Mouse (Mus musculus) lung, embryonic 16.5 days (tissue): ENCODE results near the gene Rela. TPM values are rescaled to one million over a fixed set of nuclear protein-coding genes. Genes with fewer than 3 reads are reported as not detected.
A peak's percentile ranks its signal among the peaks of the same experiment; 100 is the strongest.

ENCODE experiments used
- ATAC-seq: fragments of 200-750 bp; cut with Nextera tagmentation; 2 replicates; pipeline ENCODE4 v1.8.0; 2017; ENCODE audit warnings: low read depth, mild to moderate bottlenecking, moderate library complexity
- H3K27ac ChIP-seq: fragments of 300-500 bp; sonication (generic); 2 replicates; pipeline ENCODE4 v1.5.1; 2014; ENCODE audit warnings: mild to moderate bottlenecking, control low read depth, low read length
- H3K27me3 ChIP-seq: fragments of 300-500 bp; sonication (generic); 2 replicates; pipeline ENCODE4 v1.6.1; 2014; ENCODE audit warnings: low read depth, low read length, mixed read lengths; ENCODE audit not compliant: control insufficient read depth, insufficient read depth
- H3K36me3 ChIP-seq: fragments of 300-500 bp; sonication (generic); 2 replicates; pipeline ENCODE4 v1.6.1; 2014; ENCODE audit warnings: low read length; ENCODE audit not compliant: control insufficient read depth, insufficient read depth
- H3K4me1 ChIP-seq: fragments of 300-500 bp; sonication (generic); replicated peaks from 2 replicates; pipeline ENCODE4 v1.6.1; 2014; ENCODE audit warnings: low read length, mixed read lengths; ENCODE audit not compliant: control insufficient read depth, insufficient read depth
- H3K4me2 ChIP-seq: fragments of 300-500 bp; sonication (generic); 2 replicates; pipeline ENCODE4 v1.6.1; 2014; ENCODE audit warnings: low read depth, low read length, control low read depth
- H3K4me3 ChIP-seq: fragments of 300-500 bp; sonication (generic); 2 replicates; pipeline ENCODE4 v1.5.1; 2014; ENCODE audit warnings: mild to moderate bottlenecking, low read length, control low read depth
- H3K9ac ChIP-seq: fragments of 300-500 bp; sonication (generic); 2 replicates; pipeline ENCODE4 v1.6.1; 2014; ENCODE audit warnings: low read length, control low read depth
- H3K9me3 ChIP-seq: fragments of 300-500 bp; sonication (generic); 2 replicates; pipeline ENCODE4 v1.6.1; 2016; ENCODE audit warnings: low read length; ENCODE audit not compliant: control insufficient read depth
- WGBS: fragments of 180-500 bp; shearing (Covaris S2); extraction: QIAGEN DNeasy Blood & Tissue Kit; methylation state at CpG from one replicate; pipeline ENCODE4 v1.1.7; 2014; 5-methylcytosine and 5-hydroxymethylcytosine counted together
- polyA plus RNA-seq: library from polyadenylated mRNA; unstranded; fragments of >200 nt; fragmentation: Nextera tagmentation; extraction: Ambion mirVana; gene quantifications from 2 replicates; pipeline ENCODE4 v1.2.1, GENCODE M21; 2015

Rela gene
- polyA plus RNA-seq, 1 experiment from 2014 or later, result 62.1 TPM

DNA sequence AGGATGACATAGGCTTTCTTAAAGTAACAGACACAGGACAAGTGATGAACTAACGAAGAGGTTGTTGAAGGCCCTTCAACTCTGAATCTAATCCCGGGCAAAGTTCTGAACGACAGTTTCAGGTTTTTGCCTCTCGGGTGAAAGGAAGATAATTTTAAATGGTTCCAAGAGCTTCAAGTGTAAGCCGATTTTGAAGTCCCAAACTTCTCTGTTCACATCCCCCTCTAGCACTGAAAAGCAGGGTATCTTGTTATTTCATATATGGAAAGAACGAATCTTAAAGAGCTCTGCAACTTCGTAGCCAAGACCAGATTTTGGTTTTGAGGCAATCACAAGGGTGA is 51.8 kb downstream of the Rela start:
- Histone ChIP-seq H3K4me1 (peaks cover 29% of the 10 kb centered on the region), H3K27ac (peak overlapping the region; percentile 94), H3K9ac (peak overlapping the region; percentile 90), H3K27me3 (no peaks in the 10 kb centered on the region), H3K4me2 (peak overlapping the region; percentile 86), H3K36me3 (peaks cover 23% of the 10 kb centered on the region), H3K9me3 (no peaks in the 10 kb centered on the region), H3K4me3 (peak overlapping the region; percentile 87)
- under 1% methylated on average over 7 of the region's 7 CpGs for WGBS
- ATAC-seq, result no peak

DNA sequence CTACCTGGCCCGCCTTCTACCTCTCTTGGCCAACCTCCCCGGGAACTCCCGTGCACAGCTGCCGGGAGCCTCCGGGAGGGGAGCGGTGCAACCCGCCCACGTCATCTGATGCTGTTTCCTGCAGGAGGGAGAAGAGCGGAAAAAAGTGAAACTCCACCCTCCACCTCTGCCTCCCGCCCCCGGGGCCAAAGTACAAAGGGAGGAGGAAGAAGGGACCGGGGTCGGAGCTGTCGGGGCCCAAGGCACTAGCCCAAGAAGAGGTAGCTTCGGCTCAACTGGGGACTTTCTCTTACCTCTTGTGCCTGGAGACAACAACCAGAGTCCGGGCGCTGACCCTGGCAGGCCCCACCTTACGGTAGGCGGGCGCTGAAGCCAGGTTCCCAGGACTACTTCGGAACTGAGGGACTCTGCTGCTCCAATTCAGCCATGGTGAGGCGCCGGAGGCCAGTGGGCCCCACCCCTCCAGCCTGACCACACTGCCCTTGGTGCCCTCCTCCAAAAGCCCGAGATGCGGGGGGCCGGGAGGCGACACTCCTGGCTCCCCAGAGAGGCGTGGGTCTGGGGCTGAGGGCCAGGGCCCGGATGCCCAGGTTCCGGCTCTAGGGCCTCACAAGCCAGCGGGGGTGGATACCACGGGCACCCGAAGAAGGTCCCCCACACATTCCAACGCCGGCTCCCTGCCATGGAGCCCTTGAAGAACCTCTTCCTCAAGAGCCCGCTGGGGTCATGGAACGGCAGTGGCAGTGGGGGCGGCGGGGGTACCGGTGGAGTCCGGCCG is 52.5 kb downstream of the Rela start:
- peak overlapping the region; percentile 94 for H3K27ac ChIP-seq
- peaks cover 29% of the 10 kb centered on the region for H3K4me1 ChIP-seq
- H3K36me3 ChIP-seq, result peaks cover 20% of the 10 kb centered on the region
- no peaks in the 10 kb centered on the region for H3K27me3 ChIP-seq
- peak overlapping the region; percentile 86 for H3K4me2 ChIP-seq
- WGBS, result 3% methylated on average over 42 of the region's 42 CpGs
- no peaks in the 10 kb centered on the region for H3K9me3 ChIP-seq
- peak; percentile 73 for ATAC-seq
- H3K9ac ChIP-seq, result peak overlapping the region; percentile 90
- H3K4me3 ChIP-seq, result peak overlapping the region; percentile 87

DNA sequence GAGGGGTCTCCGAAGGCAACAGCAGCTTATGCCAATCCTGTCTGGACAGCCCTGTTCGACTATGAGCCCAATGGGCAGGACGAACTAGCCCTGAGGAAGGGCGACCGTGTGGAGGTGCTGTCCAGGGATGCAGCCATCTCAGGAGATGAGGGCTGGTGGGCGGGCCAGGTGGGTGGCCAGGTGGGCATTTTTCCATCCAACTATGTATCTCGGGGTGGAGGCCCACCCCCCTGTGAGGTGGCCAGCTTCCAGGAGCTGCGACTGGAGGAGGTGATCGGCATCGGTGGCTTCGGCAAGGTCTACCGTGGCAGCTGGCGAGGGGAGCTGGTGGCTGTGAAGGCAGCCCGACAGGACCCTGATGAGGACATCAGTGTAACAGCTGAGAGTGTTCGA is 53.1 kb downstream of the Rela start:
- H3K27me3 ChIP-seq, result no peaks in the 10 kb centered on the region
- ATAC-seq, result no peak
- H3K9ac ChIP-seq, result peak overlapping the region; percentile 90
- H3K27ac ChIP-seq, result peak overlapping the region; percentile 94
- H3K4me1 ChIP-seq, result peaks cover 29% of the 10 kb centered on the region
- peak overlapping the region; percentile 87 for H3K4me3 ChIP-seq
- peaks cover 20% of the 10 kb centered on the region for H3K36me3 ChIP-seq
- WGBS, result 40% methylated on average over 15 of the region's 15 CpGs
- H3K4me2 ChIP-seq, result peak overlapping the region; percentile 86
- H3K9me3 ChIP-seq, result no peaks in the 10 kb centered on the region

DNA sequence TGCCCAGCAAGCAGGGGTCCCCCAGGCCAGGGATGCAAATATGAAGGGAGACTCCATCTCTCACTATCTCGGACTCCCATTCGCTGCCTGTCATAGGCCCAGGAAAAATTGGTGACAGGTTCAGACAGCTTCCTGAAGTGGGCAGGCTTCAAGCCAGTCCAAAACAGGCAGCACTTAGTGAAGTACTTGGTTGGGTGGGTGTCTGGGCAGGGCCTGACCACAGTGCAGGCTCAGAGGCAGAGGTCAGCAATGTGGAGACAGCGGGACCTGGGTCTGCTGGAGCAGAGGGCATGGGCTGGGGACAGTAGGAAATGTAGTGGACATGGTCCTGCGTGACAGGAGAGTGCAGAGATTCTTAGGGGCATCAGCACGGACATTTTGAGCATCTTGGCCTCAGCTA is 54.3 kb downstream of the Rela start:
- Histone ChIP-seq H3K36me3 (peaks cover 20% of the 10 kb centered on the region), H3K9ac (peak overlapping the region; percentile 90), H3K4me1 (peaks cover 29% of the 10 kb centered on the region), H3K4me3 (peak overlapping the region; percentile 87), H3K27ac (peak overlapping the region; percentile 72), H3K9me3 (no peaks in the 10 kb centered on the region), H3K4me2 (peak overlapping the region; percentile 86), H3K27me3 (no peaks in the 10 kb centered on the region)
- ATAC-seq, result no peak
- 68% methylated on average over 5 of the region's 5 CpGs for WGBS

DNA sequence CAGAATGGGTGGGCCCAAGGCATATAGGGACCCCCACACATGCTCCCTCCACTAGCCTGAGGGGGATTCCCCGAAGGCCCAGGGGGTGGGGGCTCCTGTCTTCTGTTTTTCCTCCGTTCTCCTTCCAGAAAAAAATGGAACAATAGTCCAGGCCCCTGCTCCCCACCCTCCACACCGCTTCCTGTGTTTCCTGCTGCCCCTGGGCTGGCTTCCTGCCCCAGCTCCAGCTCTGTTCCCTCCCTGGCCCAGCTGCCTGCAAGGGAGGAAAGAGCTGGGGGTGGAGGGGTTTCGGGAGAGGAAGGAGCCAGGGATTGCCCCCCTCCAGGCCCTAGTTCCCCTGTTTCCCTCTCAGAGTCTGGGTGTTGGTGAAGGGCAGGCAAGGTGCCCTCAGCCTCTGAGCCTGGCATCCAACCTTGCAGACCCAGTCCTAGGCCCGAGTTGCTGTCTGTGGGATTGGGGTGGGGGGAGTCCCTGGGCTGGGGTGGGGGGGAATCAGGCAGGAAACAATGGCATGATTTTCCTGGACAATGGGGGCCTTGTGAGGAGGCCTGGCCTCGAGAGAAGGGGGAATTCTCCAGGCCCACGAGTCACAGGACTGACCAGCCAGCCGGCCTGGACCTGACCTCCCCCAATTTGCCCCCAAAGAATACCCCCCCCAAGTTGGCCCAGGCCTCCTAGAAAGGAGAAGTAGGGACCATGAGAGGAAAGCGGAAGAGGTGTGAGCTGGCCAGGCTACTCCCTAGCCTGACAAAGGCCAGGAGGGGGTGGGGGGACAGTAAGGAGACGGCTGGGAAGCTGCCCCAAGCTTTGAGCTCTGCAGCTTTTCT is 55.0 kb downstream of the Rela start:
- Histone ChIP-seq H3K4me2 (peak overlapping the region; percentile 86), H3K27ac (peak overlapping the region; percentile 72), H3K27me3 (no peaks in the 10 kb centered on the region), H3K4me3 (peak overlapping the region; percentile 87), H3K36me3 (peaks cover 27% of the 10 kb centered on the region), H3K4me1 (peaks cover 27% of the 10 kb centered on the region), H3K9ac (peak overlapping the region; percentile 90), H3K9me3 (no peaks in the 10 kb centered on the region)
- peak; percentile 24 for ATAC-seq
- WGBS, result 51% methylated on average over 10 of the region's 10 CpGs

DNA sequence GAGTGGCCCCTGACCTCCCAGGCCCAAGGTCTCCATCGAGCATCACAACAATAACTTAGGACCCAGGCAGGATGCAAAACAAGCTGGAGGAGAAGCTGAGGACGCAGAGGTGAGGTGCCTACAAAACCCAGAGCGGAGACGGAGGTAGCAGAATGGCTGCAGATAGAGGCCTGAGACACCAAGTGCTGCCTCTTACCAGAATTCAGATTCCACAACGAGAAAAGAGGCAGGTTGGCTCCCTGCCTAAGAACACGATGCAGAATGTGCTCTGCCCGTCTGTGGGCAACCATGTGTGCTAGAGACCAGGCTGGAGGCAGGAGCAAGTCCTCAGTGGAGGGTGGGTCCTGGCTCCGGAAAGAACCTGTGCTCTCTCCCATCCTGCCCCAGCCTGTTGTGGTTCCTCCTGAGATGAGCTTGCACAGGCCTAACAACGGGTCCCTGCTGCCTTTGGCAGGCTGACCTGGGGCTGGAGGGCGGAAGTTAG is 55.7 kb downstream of the Rela start:
- 65% methylated on average over 10 of the region's 10 CpGs for WGBS
- Histone ChIP-seq H3K36me3 (peaks cover 32% of the 10 kb centered on the region), H3K4me2 (peak overlapping the region; percentile 86), H3K27me3 (no peaks in the 10 kb centered on the region), H3K9me3 (no peaks in the 10 kb centered on the region), H3K4me1 (peaks cover 21% of the 10 kb centered on the region), H3K27ac (peak overlapping the region; percentile 48), H3K4me3 (peak overlapping the region; percentile 87), H3K9ac (peak overlapping the region; percentile 90)
- no peak for ATAC-seq

DNA sequence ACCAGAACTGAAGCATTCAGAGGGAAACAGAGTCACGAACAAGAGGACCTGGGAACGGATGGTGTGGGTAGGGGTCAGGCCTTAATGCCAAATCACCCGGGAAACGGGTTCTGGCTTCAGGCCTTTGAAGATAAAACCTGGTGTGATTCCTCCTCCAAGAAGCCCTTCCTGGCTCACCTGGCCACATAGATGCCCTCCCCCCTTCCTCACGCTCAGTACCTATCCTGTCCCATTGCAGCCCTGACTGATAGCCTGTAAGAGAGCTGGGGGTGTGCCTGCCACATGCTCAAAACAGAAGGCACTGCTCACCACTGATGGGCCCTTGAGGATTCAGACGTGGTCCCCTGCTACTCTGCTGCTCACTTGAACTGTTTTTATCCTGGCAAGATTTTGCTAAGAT is 56.5 kb downstream of the Rela start:
- WGBS, result 78% methylated on average over 6 of the region's 6 CpGs
- Histone ChIP-seq H3K4me3 (peak overlapping the region; percentile 1; the same call in 1 of the 2 replicates), H3K4me2 (peak overlapping the region; percentile 86; the same call in 1 of the 2 replicates), H3K4me1 (peaks cover 21% of the 10 kb centered on the region), H3K27me3 (no peaks in the 10 kb centered on the region), H3K9me3 (no peaks in the 10 kb centered on the region), H3K9ac (peak overlapping the region; percentile 12; the same call in 1 of the 2 replicates), H3K36me3 (peaks cover 39% of the 10 kb centered on the region), H3K27ac (no peak overlapping the region)
- no peak for ATAC-seq

DNA sequence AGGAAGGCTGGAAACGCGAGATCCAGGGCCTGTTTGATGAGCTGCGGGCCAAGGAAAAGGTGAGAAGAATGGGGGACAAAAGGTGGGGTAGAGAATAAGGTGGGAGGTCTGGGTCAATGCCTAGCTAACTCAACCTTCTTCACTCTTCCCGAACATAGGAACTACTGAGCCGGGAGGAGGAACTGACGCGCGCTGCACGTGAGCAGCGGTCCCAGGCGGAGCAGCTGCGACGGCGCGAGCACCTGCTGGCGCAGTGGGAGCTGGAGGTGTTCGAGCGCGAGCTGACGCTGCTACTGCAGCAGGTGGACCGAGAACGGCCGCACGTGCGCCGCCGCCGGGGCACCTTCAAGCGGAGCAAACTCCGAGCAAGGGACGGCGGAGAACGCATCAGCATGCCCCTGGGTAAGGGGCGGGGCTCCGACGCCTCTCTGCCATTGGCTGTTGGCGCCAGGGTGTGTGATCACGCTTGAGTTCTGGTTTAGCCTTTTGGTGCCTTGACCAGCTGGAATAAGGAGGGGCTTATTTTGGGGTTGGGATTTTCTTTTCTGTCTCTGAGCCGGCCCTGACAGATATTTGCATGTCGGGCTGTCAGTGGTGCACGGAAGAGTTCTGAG is 58.7 kb downstream of the Rela start:
- H3K27ac ChIP-seq, result no peak overlapping the region
- no peak overlapping the region for H3K4me3 ChIP-seq
- H3K9ac ChIP-seq, result no peak overlapping the region
- H3K4me1 ChIP-seq, result peaks cover 12% of the 10 kb centered on the region
- no peak overlapping the region for H3K4me2 ChIP-seq
- no peak for ATAC-seq
- peaks cover 54% of the 10 kb centered on the region for H3K36me3 ChIP-seq
- H3K9me3 ChIP-seq, result no peaks in the 10 kb centered on the region
- no peaks in the 10 kb centered on the region for H3K27me3 ChIP-seq
- WGBS, result 40% methylated on average over 41 of the region's 41 CpGs
